Mouse (Mus musculus) right cerebral cortex, postnatal 25 days (tissue): ENCODE data around the gene Csnk2a1.
"Not testable (repeated sequence)": the region's sequence is repeated elsewhere in the genome, so short reads cannot be mapped to it uniquely, and the experiment has no call there.

ENCODE experiments used
- DNase-seq: peaks from one replicate; pipeline ENCODE4 v3.0.0; 2022

Csnk2a1 gene

GRCm38 (mm10) chr2:152240580-152240979 is 13.9 kb downstream of the Csnk2a1 start:
- DNase-seq, result no peak

GRCm38 (mm10) chr2:152247213-152247612 is 20.6 kb downstream of the Csnk2a1 start:
- DNase-seq, result no peak

- no peak for DNase-seq
Observed at GRCm38 (mm10) chr2:152250511-152250910, 23.9 kb downstream of the Csnk2a1 start.

- DNase-seq, result no peak
Observed at GRCm38 (mm10) chr2:152259739-152260138, 33.1 kb downstream of the Csnk2a1 start.

- DNase-seq, result no peak
Observed at GRCm38 (mm10) chr2:152273639-152274038, 47.0 kb downstream of the Csnk2a1 start.

- DNase-seq, result no peak
Observed at GRCm38 (mm10) chr2:152281407-152281806, 54.8 kb downstream of the Csnk2a1 start.

- no peak for DNase-seq
Observed at GRCm38 (mm10) chr2:152287560-152287959, 60.9 kb downstream of the Csnk2a1 start.

GRCm38 (mm10) chr2:152288046-152288445 is 61.4 kb downstream of the Csnk2a1 start:
- no peak for DNase-seq

GRCm38 (mm10) chr2:152289623-152290022 is 63.0 kb downstream of the Csnk2a1 start:
- DNase-seq, result not testable (repeated sequence)

- no peak for DNase-seq
Observed at GRCm38 (mm10) chr2:152292475-152292874, 65.8 kb downstream of the Csnk2a1 start.

- no peak for DNase-seq
Observed at GRCm38 (mm10) chr2:152293179-152293726, 66.6 kb downstream of the Csnk2a1 start.

- DNase-seq, result peak; percentile 94
Observed at GRCm38 (mm10) chr2:152293727-152294475, 67.3 kb downstream of the Csnk2a1 start, which contains the start of gene Tbc1d20. Gene Tbc1d20 (plus strand): TSS chr2:152293828.

- no peak for DNase-seq
Observed at GRCm38 (mm10) chr2:152294541-152294940, 67.9 kb downstream of the Csnk2a1 start.

GRCm38 (mm10) chr2:152302862-152303261 is 76.2 kb downstream of the Csnk2a1 start:
- no peak for DNase-seq

GRCm38 (mm10) chr2:152303781-152304180 is 77.1 kb downstream of the Csnk2a1 start:
- no peak for DNase-seq

GRCm38 (mm10) chr2:152305480-152305879 is 78.8 kb downstream of the Csnk2a1 start:
- no peak for DNase-seq

GRCm38 (mm10) chr2:152307186-152307585 is 80.5 kb downstream of the Csnk2a1 start:
- DNase-seq, result no peak

- no peak for DNase-seq
Observed at GRCm38 (mm10) chr2:152312996-152313395, 86.4 kb downstream of the Csnk2a1 start.

GRCm38 (mm10) chr2:152313926-152314325 is 87.3 kb downstream of the Csnk2a1 start:
- DNase-seq, result no peak

GRCm38 (mm10) chr2:152317054-152317453 is 90.4 kb downstream of the Csnk2a1 start:
- DNase-seq, result no peak

- DNase-seq, result no peak
Observed at GRCm38 (mm10) chr2:152321558-152321957, 94.9 kb downstream of the Csnk2a1 start.

GRCm38 (mm10) chr2:152322198-152322597 is 95.6 kb downstream of the Csnk2a1 start:
- no peak for DNase-seq

- DNase-seq, result no peak
Observed at GRCm38 (mm10) chr2:152323971-152324370, 97.3 kb downstream of the Csnk2a1 start.

GRCm38 (mm10) chr2:152324842-152325241 is 98.2 kb downstream of the Csnk2a1 start:
- no peak for DNase-seq

- DNase-seq, result no peak
Observed at GRCm38 (mm10) chr2:152326157-152326556, 99.5 kb downstream of the Csnk2a1 start.
